Mouse (Mus musculus): ENCODE results near the gene Mrps10.
"Not testable (repeated sequence)": the region's sequence is repeated elsewhere in the genome, so short reads cannot be mapped to it uniquely, and the experiment has no call there.

GRCm38 (mm10) chr17:47332664-47333063 is 36.0 kb upstream of the Mrps10 start:
- peak; percentile 10; the same call in 1 of the 2 replicates for TF ChIP-seq CTCF (IDR thresholded peaks at IDR 0.05; ENCODE audit: extremely low read depth, insufficient read length, insufficient replicate concordance, low read depth, low read length)
- not testable (repeated sequence) for TF ChIP-seq POLR2A (IDR thresholded peaks at IDR 0.05; ENCODE audit: low read depth, low read length)

All from small intestine, adult 2 months (tissue).